Mouse (Mus musculus) fat pad, adult 2 months (tissue): ENCODE data around the gene Gadd45g.

Source experiments
- DNase-seq: peaks from one replicate; pipeline ENCODE4 v3.0.0-alpha.2; 2011; ENCODE audit warnings: low read depth, low spot score; ENCODE audit errors: extremely low read depth

The Gadd45g gene

DNA sequence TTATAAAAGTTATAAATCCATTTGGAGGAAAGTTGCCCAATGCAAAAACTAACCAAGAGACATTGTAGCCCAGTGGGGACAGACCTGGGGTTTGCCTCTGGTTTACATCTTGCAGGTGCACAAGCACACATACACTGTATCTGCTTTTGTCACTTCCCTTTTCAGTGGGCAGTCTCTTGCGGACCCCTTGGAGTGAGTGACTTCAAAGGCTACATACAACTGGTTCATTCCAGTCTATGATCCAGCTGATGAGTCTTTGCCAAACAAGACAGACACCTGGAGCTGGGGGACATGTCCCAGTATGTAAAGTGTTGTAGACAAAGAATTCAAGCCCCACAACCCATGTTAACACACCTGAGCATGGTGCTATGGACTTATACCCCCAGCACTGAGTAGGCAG, 4.1 kb downstream of the Gadd45g start:
- DNase-seq: no peak

GRCm38 (mm10) chr13:51852560-51853190, 6.2 kb downstream of the Gadd45g start:
- no peak for DNase-seq

DNA sequence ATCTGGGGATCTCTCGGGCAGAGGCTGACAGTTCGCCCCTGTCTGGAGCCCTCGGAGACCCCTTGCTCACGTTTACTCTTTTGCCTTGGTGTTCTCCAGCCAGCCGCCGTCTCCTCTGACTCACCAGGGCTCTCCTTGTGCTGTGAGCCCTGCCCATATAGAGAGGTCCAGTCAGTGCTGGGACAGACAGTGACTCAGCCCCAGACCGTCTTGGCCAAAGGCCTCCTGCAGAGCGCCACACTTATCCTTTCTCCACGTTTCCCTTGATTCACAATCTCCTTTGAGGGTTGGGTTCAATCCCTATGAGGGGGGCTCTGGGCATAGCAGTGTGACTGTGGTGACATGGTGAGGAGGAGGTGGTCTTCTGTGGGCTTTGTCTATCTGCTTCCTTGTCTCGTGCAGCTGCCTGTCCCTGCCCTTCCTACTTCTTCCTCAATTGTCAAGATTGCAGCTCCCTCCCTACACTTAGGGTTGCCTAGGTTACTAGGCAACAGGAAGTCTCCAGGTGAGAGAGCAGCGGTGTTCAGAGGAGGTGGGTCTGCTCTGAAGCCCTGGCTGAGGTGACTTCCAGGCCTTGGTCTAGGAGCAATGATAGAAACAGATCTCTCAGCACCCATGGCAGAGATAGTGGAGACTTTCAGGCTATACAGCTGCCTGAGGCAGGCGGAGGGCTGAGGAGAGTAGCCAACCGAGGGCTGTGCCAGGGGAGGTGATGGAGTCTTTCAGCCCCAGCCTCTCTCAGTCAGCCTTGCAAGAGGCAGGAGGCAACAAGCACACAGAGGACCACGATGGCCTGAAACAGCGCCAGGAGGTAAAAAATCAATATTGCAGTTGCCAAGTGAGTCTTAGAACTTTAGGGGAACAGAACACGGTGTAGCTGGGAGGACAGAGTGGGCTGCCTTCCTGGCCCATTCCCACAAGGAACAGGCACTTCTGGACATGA, 7.1 kb downstream of the Gadd45g start:
- DNase-seq: no peak

GRCm38 (mm10) chr13:51855584-51855983, 9.1 kb downstream of the Gadd45g start:
- DNase-seq: no peak

DNA sequence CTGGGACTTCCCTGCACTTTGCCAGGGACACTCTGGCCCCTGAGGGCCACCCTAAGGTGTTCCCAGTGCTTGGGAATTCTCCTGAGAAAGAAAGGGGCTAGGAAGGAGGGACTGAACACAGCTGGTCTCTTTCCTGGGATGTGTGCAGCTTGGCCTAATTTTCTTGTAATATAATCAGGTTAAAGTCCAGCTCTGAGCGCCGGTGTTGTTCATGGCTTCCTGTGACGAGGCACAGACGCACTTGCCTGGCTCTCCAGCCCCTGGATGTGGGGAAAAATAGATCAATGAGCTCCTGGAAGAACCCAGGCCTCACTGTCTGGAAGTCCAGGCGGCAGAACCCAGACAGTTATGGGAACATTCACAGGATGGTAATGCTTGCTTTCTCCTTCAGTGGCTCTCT, 10.7 kb downstream of the Gadd45g start:
- no peak for DNase-seq

- DNase-seq: no peak
Measured at GRCm38 (mm10) chr13:51858475-51858874, 12.0 kb downstream of the Gadd45g start.

GRCm38 (mm10) chr13:51859174-51859573, 12.7 kb downstream of the Gadd45g start:
- no peak for DNase-seq

DNA sequence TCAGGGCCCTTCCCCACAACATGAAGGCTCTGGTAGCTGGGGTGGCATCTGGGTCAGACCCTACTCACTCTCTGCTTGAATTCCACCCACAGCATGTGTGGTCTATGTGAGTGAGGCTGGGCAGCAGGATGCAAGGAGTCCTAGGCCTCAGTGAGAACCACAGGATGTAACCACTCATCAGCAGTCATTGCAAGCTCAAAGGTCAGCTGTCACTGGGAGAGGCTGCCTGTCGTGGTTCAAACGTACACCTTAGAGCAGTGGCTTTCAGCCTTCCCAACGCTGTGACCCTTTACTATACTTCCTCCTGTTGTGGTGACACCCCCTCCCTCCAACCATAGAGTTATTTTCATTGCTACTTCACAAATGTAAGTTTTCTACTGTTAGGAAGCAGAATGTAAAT, 13.3 kb downstream of the Gadd45g start:
- DNase-seq: no peak

DNA sequence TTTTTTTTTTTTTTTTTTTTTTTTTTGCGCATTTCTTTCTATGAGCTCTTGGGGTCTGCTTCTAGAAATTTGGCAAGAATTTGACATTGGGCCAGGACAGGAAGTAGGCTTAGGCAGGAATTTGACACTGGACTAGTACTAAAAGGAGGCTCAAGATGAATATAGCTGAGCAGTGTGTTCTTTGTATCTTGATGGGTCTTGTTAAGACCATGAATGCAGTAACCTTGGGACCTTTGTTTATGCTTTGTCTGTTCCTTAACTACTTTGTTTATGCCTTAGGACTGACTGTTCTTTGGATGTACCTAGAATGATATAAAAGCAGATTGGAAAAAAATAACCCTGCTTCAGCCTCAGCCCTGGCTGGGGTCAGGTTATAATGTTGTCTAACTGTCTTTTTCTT, 16.3 kb downstream of the Gadd45g start:
- DNase-seq: no peak

DNA sequence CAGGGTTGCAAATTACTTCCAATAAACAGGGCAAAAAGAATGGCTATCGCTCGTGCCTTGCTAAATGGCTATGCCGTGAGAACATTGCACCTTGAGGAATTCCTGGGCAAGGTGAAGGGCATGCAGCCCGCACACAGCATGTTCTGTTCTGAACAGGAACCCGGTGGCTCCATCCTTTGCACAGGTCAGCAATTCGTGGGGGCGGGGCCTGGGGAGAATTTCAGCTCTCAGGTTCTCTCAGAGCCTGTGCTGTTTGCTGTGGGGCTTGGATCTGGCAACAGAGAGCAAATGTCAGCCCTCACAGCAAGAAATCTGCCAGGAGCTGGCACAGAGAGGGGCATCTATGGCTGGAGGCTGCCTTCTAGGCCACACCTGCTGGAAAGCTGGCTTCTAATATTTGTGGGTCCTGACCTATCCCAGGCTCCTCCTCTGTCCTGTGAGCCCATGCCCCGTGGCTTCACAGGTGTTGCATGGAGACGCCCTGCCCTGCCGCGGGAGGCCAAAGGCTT, 19.7 kb downstream of the Gadd45g start:
- no peak for DNase-seq

- DNase-seq: no peak
Measured at GRCm38 (mm10) chr13:51868491-51869128, 22.1 kb downstream of the Gadd45g start.

- DNase-seq: no peak
Measured at GRCm38 (mm10) chr13:51869129-51869491, 22.6 kb downstream of the Gadd45g start.

DNA sequence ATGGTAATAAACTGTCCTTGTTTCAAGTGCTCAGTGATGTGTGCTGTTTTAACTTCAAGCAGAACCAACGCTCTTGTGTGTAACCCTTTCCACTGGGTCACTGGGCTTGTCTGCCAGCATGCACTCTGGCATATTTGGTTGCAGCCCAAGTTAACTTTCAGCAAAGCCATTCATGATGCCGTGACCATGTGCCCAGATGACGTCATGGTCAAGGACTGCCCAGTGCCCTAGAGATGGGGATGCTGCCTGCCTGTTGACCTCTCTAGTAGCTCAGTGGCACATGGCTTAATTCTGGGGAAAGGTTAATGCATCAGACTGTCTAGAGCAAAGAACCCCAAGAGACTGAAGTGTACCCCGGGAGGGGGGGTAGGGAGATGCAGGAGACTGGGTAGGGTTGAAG, 24.7 kb downstream of the Gadd45g start:
- no peak for DNase-seq

GRCm38 (mm10) chr13:51872252-51872962, 25.9 kb downstream of the Gadd45g start:
- DNase-seq: no peak

- DNase-seq: no peak
Measured at GRCm38 (mm10) chr13:51872963-51873514, 26.6 kb downstream of the Gadd45g start.

GRCm38 (mm10) chr13:51873786-51874185, 27.3 kb downstream of the Gadd45g start:
- no peak for DNase-seq

DNA sequence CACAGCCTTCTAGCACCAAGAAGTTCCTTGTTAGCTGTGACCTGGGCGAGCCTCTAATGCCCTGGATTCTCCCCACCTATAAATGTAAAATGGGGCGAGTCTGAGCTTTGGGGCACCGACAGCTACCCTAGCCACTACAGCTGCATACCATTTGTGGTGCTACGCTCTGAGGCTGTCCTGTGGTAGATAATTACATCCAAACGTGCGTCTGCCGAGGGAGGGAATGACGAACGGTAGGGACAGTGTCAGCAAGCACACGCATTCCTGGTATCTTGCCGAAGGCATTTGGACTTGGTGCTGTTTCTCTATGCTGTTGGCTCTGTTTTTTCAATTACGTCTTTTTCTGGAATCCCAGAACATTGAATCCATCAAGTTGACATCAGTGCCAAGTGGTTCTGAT, 29.7 kb downstream of the Gadd45g start:
- no peak for DNase-seq

DNA sequence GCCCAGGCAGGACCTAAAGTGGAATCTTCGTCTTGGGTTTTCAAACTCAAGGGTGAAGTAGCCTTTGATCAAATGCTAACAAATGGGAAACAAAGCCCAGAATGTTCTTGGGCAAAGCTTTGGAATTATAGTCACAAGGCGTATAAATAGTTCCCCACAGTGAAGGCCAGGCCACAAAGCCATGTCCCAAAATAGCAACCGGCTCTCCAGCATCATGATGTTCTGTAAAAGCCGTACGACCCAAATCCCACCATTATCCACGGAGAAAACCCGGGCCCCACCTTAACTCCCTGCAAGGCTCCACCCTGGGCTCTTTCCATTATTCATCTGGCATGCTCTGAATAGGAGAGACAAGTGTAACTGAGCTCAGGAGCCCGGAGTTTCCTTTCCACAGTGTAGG, 32.3 kb downstream of the Gadd45g start:
- no peak for DNase-seq

DNA sequence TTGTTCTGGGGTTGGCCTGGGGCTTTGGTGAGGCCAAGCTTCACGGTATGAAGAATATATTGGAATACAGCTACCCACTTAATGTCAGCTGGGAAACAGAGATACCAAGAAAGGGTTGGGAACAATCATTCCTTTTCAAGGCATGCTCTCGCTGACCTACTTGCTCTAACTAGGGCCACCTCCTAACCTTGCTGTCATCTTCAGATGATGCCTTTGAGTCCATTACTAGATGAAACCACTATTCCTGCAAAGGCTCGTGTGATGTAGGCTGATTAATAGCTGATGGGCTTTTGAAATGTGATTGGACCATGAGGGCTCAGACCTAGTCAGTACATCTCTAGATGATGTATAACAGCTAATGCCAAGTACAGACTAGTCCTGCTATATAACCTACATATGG, 33.1 kb downstream of the Gadd45g start:
- no peak for DNase-seq

- no peak for DNase-seq
Measured at GRCm38 (mm10) chr13:51880019-51880418, 33.5 kb downstream of the Gadd45g start.
